Mouse (Mus musculus) midbrain, embryonic 11.5 days (tissue): Measurements from ENCODE around the gene Rgs9bp. TPM values are rescaled to one million over a fixed set of nuclear protein-coding genes. Genes with fewer than 3 reads are reported as not detected.

Source experiments
- polyA plus RNA-seq: library from polyadenylated mRNA; unstranded; fragments of >200 nt; fragmentation: Nextera tagmentation; extraction: Ambion mirVana; gene quantifications from 2 replicates; pipeline ENCODE4 v1.2.1, GENCODE M21; 2014

Rgs9bp gene
- polyA plus RNA-seq, 1 experiment from 2014 or later = 0.45 TPM

Other genes starting within 250 kb of the Rgs9bp start
- 26.2 and 26.9 TPM in 2 replicates for gene Faap24, start 188.7 kb downstream of the Rgs9bp start, polyA plus RNA-seq
- 42.9 and 46.6 TPM in 2 replicates for gene Cep89, start 188.5 kb downstream of the Rgs9bp start, polyA plus RNA-seq
- gene Slc7a9, start 136.8 kb downstream of the Rgs9bp start, polyA plus RNA-seq = not detected in 2 replicates
- gene Tdrd12, start 47.8 kb downstream of the Rgs9bp start, polyA plus RNA-seq = 0.11 TPM in 2 replicates
- gene Nudt19, start 29.3 kb downstream of the Rgs9bp start, polyA plus RNA-seq = 43.2 and 46.1 TPM in 2 replicates
- gene Ankrd27, start 662 bp upstream of the Rgs9bp start, polyA plus RNA-seq = 27.0 and 31.0 TPM in 2 replicates
- 307 and 310 TPM in 2 replicates for gene Pdcd5, start 61.9 kb upstream of the Rgs9bp start, polyA plus RNA-seq
- 37.2 and 38.5 TPM in 2 replicates for gene Dpy19l3, start 168.9 kb upstream of the Rgs9bp start, polyA plus RNA-seq
- gene Zfp507, start 217.4 kb upstream of the Rgs9bp start, polyA plus RNA-seq = 16.1 and 16.3 TPM in 2 replicates